30 mouse cellular contexts compared by ENCODE assay signal in the genomic region with DNA sequence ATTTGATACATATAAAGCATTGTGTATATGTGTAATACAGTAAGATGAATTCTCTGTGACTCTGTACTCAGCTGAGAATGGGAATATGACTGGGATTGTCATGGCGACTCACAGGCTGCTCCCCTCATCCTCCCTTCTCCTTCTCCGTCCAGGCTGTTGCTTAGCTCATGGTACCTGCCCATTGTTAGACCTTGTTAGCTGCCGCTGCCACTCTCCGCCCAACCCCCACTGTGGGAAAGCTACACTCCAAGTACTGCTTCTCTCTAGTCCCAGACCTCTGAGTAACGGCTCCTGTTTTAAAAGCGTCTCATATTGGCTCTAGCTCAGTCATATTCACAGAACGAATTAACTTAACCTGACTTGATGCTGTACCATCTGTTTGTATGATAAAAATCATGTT. TPM values are rescaled to one million over a fixed set of nuclear protein-coding genes. Genes with fewer than 3 reads are reported as not detected.
"Had no signal": no experiment of that assay in that cellular context is flagged by ENCODE, and none has a peak within 500 bp of the region (broad histone marks: within the 10 kb centered on the region; RNA-seq: fewer than 3 reads in every experiment).

No protein-coding gene starts in this region.

- H3K4me2 ChIP-seq: forebrain, embryonic 15.5 days; heart, embryonic 11.5 days; heart, embryonic 13.5 days; heart, embryonic 15.5 days; hindbrain, embryonic 13.5 days; hindbrain, embryonic 15.5 days; kidney, embryonic 15.5 days; limb, embryonic 12.5 days; liver, embryonic 13.5 days had no signal

- H3K9me3 ChIP-seq: forebrain, embryonic 15.5 days; heart, embryonic 13.5 days; heart, embryonic 15.5 days; hindbrain, embryonic 13.5 days; hindbrain, embryonic 15.5 days; kidney, embryonic 15.5 days; limb, embryonic 10.5 days; limb, embryonic 12.5 days; liver, embryonic 13.5 days had no signal

- ATAC-seq: forebrain, embryonic 15.5 days; forebrain, postnatal 0 days; hindbrain, postnatal 0 days had no signal

- H3K27ac ChIP-seq: forebrain, embryonic 15.5 days; heart, embryonic 13.5 days; heart, embryonic 15.5 days; hindbrain, embryonic 13.5 days; hindbrain, embryonic 15.5 days; hindbrain, postnatal 0 days; kidney, embryonic 15.5 days; kidney, postnatal 0 days; left cerebral cortex, adult 2 months; limb, embryonic 10.5 days; limb, embryonic 12.5 days; liver, embryonic 13.5 days had no signal

- H3K36me3 ChIP-seq: forebrain, embryonic 15.5 days; heart, embryonic 13.5 days; heart, embryonic 15.5 days; hindbrain, embryonic 13.5 days; hindbrain, embryonic 15.5 days; kidney, embryonic 15.5 days; limb, embryonic 10.5 days; limb, embryonic 12.5 days; liver, embryonic 13.5 days had no signal

- H3K4me3 ChIP-seq: forebrain, embryonic 15.5 days; heart, embryonic 13.5 days; heart, embryonic 15.5 days; hindbrain, embryonic 13.5 days; hindbrain, embryonic 15.5 days; kidney, embryonic 15.5 days; left cerebral cortex, adult 2 months; limb, embryonic 10.5 days; limb, embryonic 12.5 days; liver, embryonic 13.5 days had no signal

- DNase-seq: forebrain, postnatal 0 days; gastrocnemius, postnatal 14 days; gastrocnemius, postnatal 36 days; heart, adult 18-20 months; heart, postnatal 36 days; kidney, adult 11 months; kidney, adult 9 months; kidney, postnatal 14 days; liver; liver, embryonic 13.5 days had no signal

- H3K27me3 ChIP-seq: forebrain, embryonic 15.5 days; heart, embryonic 13.5 days; heart, embryonic 15.5 days; hindbrain, embryonic 13.5 days; hindbrain, embryonic 15.5 days; kidney, embryonic 15.5 days; limb, embryonic 12.5 days; liver, embryonic 13.5 days had no signal

- H3K4me1 ChIP-seq: forebrain, embryonic 15.5 days; heart, embryonic 13.5 days; heart, embryonic 15.5 days; hindbrain, embryonic 13.5 days; hindbrain, embryonic 15.5 days; liver, embryonic 13.5 days had no signal

- H3K9ac ChIP-seq: forebrain, embryonic 15.5 days; forebrain, postnatal 0 days; heart, embryonic 13.5 days; heart, embryonic 15.5 days; hindbrain, embryonic 13.5 days; hindbrain, embryonic 15.5 days; kidney, embryonic 15.5 days; limb, embryonic 12.5 days; liver, embryonic 13.5 days had no signal

RNA-seq across cellular contexts. Expression of a gene that starts 9.3 kb away (rescaled TPM):
- total RNA-seq: forebrain, postnatal 0 days; gastrocnemius, postnatal 14 days; heart, adult 8-10 months; hematopoietic stem cell, adult 5-6 weeks; hindbrain, postnatal 0 days; layer of hippocampus, adult 18-20 months; layer of hippocampus, postnatal 10 days; layer of hippocampus, postnatal 25 days had no signal
- polyA plus RNA-seq: forebrain, embryonic 15.5 days; forebrain, postnatal 0 days; heart, embryonic 15.5 days; heart, postnatal 0 days; hindbrain, embryonic 11.5 days; hindbrain, embryonic 13.5 days; hindbrain, embryonic 15.5 days; hindbrain, postnatal 0 days; intestine, embryonic 14.5 days; limb, embryonic 10.5 days had no signal

RNA-seq across cellular contexts. Expression of a gene that starts 33.4 kb away (rescaled TPM):
- total RNA-seq: gastrocnemius, postnatal 14 days; gastrocnemius, postnatal 36 days; heart, adult 18-20 months; hematopoietic stem cell, adult 5-6 weeks had no signal
- polyA plus RNA-seq: limb, embryonic 10.5 days had no signal
